Mouse (Mus musculus): Measurements from ENCODE around the gene Vmn1r3. TPM values are rescaled to one million over a fixed set of nuclear protein-coding genes. Genes with fewer than 3 reads are reported as not detected.
"Not testable (repeated sequence)": the region's sequence is repeated elsewhere in the genome, so short reads cannot be mapped to it uniquely, and the experiment has no call there.

The Vmn1r3 gene
- polyA plus RNA-seq, 1 experiment = not detected

GRCm38 (mm10) chr4:3176746-3177490 is 8.2 kb downstream of the Vmn1r3 start:
- not testable (repeated sequence) for H3K27ac ChIP-seq (ENCODE audit: insufficient read depth, low read depth, low read length); H3K4me1 ChIP-seq (ENCODE audit: control insufficient read depth, insufficient read depth, low read length); H3K4me3 ChIP-seq (ENCODE audit: insufficient read depth, low read depth, low read length)
- 93% methylated on average over 10 of the region's 10 CpGs for WGBS

- 92% methylated on average over 6 of the region's 6 CpGs for WGBS
- not testable (repeated sequence) for H3K4me1 ChIP-seq (ENCODE audit: control insufficient read depth, insufficient read depth, low read length); H3K27ac ChIP-seq (ENCODE audit: insufficient read depth, low read depth, low read length); H3K4me3 ChIP-seq (ENCODE audit: insufficient read depth, low read depth, low read length)
Observed at GRCm38 (mm10) chr4:3176195-3176594, 9.0 kb downstream of the Vmn1r3 start.

GRCm38 (mm10) chr4:3175756-3176155 is 9.4 kb downstream of the Vmn1r3 start:
- not testable (repeated sequence) for H3K4me1 ChIP-seq (ENCODE audit: control insufficient read depth, insufficient read depth, low read length); H3K4me3 ChIP-seq (ENCODE audit: insufficient read depth, low read depth, low read length); H3K27ac ChIP-seq (ENCODE audit: insufficient read depth, low read depth, low read length)
- 91% methylated on average over 7 of the region's 8 CpGs for WGBS

- not testable (repeated sequence) for H3K4me1 ChIP-seq (ENCODE audit: control insufficient read depth, insufficient read depth, low read length); H3K4me3 ChIP-seq (ENCODE audit: insufficient read depth, low read depth, low read length); H3K27ac ChIP-seq (ENCODE audit: insufficient read depth, low read depth, low read length)
- WGBS = 80% methylated on average over 4 of the region's 4 CpGs
Observed at GRCm38 (mm10) chr4:3174586-3174985, 10.6 kb downstream of the Vmn1r3 start.

GRCm38 (mm10) chr4:3167020-3167419 is 18.1 kb downstream of the Vmn1r3 start, which contains the start of gene Vmn1r2:
TSS of gene Vmn1r2 (plus strand) at chr4:3167320.
- H3K4me1 ChIP-seq (ENCODE audit: control insufficient read depth, insufficient read depth, low read length); H3K27ac ChIP-seq (ENCODE audit: insufficient read depth, low read depth, low read length); H3K4me3 ChIP-seq (ENCODE audit: insufficient read depth, low read depth, low read length): not testable (repeated sequence)
- WGBS = no CpG with 5 or more reads among the region's 1 CpGs

- no peak overlapping the region for H3K27ac ChIP-seq (ENCODE audit: insufficient read depth, low read depth, low read length)
- WGBS = 92% methylated on average over 4 of the region's 4 CpGs
Observed at GRCm38 (mm10) chr4:3165046-3165445, 20.1 kb downstream of the Vmn1r3 start.

GRCm38 (mm10) chr4:3164429-3164828 is 20.7 kb downstream of the Vmn1r3 start:
- not testable (repeated sequence) for H3K4me3 ChIP-seq (ENCODE audit: insufficient read depth, low read depth, low read length); H3K27ac ChIP-seq (ENCODE audit: insufficient read depth, low read depth, low read length); H3K4me1 ChIP-seq (ENCODE audit: control insufficient read depth, insufficient read depth, low read length)

More at GRCm38 (mm10) chr4:3165046-3165445, 20.1 kb downstream of the Vmn1r3 start:
- Histone ChIP-seq H3K4me3 (ENCODE audit: insufficient read depth, low read depth, low read length) (no peak overlapping the region), H3K4me1 (ENCODE audit: control insufficient read depth, insufficient read depth, low read length) (no peaks in the 10 kb centered on the region)
- no peak for TF ChIP-seq CTCF (IDR thresholded peaks at IDR 0.05; ENCODE audit: insufficient read depth, low read depth, low read length)
- no peak for TF ChIP-seq POLR2A (IDR thresholded peaks at IDR 0.05; ENCODE audit: insufficient read depth, low read depth, low read length)

GRCm38 (mm10) chr4:3153320-3153719 is 31.8 kb downstream of the Vmn1r3 start:
- H3K4me3 ChIP-seq (ENCODE audit: insufficient read depth, low read depth, low read length); H3K27ac ChIP-seq (ENCODE audit: insufficient read depth, low read depth, low read length); H3K4me1 ChIP-seq (ENCODE audit: control insufficient read depth, insufficient read depth, low read length): not testable (repeated sequence)
- 77% methylated on average over 2 of the region's 2 CpGs for WGBS

GRCm38 (mm10) chr4:3147926-3148325 is 37.2 kb downstream of the Vmn1r3 start:
- 8% methylated on average over 2 of the region's 3 CpGs for WGBS
- H3K4me1 ChIP-seq (ENCODE audit: control insufficient read depth, insufficient read depth, low read length); H3K4me3 ChIP-seq (ENCODE audit: insufficient read depth, low read depth, low read length); H3K27ac ChIP-seq (ENCODE audit: insufficient read depth, low read depth, low read length): not testable (repeated sequence)

Other genes with a start within 250 kb of the Vmn1r3 start
- not detected in 2 replicates for gene Vmn1r2, start 18.0 kb downstream of the Vmn1r3 start, polyA plus RNA-seq (2012; ENCODE audit: insufficient read depth, insufficient read length, low replicate concordance, missing spikeins)

Measured in olfactory bulb, adult 2 months (tissue).